Mouse (Mus musculus): Measurements from ENCODE around the gene Glce. TPM values are rescaled to one million over a fixed set of nuclear protein-coding genes. Genes with fewer than 3 reads are reported as not detected.

Glce gene
- polyA plus RNA-seq, 1 experiment from 2014 or later = 23.0 TPM

DNA sequence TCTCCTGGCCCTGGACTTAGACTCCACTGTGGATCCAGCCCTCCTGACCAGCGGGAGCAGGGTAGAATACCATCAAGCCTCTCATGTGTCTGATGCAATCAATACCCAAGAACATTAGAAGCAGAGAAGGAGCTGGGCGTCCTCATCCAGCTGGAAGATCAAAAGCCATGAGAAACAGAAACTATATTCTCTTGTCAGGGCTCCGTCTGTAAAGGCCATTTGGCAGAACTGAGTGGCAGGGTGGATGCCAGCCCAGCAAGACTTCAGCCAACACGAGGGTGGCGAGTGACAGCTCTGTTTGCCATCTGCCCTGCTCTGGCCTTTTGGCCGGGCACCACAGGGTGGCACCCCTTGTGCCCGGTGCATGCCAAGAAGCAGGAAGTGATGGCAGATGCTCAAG is 30.8 kb upstream of the Glce start:
- ATAC-seq (ENCODE audit: low FRiP score, low read depth) = peak; percentile 54
- Histone ChIP-seq H3K27me3 (no peaks in the 10 kb centered on the region), H3K36me3 (no peaks in the 10 kb centered on the region), H3K4me1 (replicated peaks) (peaks cover 27% of the 10 kb centered on the region), H3K9ac (no peak overlapping the region), H3K4me2 (no peak overlapping the region), H3K9me3 (no peaks in the 10 kb centered on the region), H3K27ac (replicated peaks) (peak overlapping the region; percentile 21; the same call in 1 of the 2 replicates), H3K4me3 (no peak overlapping the region)
- 62% methylated on average over 7 of the region's 7 CpGs for WGBS

- Histone ChIP-seq H3K27me3 (no peaks in the 10 kb centered on the region), H3K9ac (no peak overlapping the region), H3K27ac (replicated peaks) (no peak overlapping the region), H3K36me3 (no peaks in the 10 kb centered on the region), H3K9me3 (no peaks in the 10 kb centered on the region), H3K4me1 (replicated peaks) (peaks cover 27% of the 10 kb centered on the region), H3K4me3 (no peak overlapping the region), H3K4me2 (no peak overlapping the region)
- WGBS = 98% methylated on average over 2 of the region's 2 CpGs
- no peak for ATAC-seq (ENCODE audit: low FRiP score, low read depth)
These were observed 30.1 kb upstream of the Glce start for GRCm38 (mm10) chr9:62152506-62152905.

- no peaks in the 10 kb centered on the region for H3K9me3 ChIP-seq
- no peaks in the 10 kb centered on the region for H3K36me3 ChIP-seq
- no peak overlapping the region for H3K9ac ChIP-seq
- no peak overlapping the region for H3K4me3 ChIP-seq
- no peak for ATAC-seq (ENCODE audit: low FRiP score, low read depth)
- no peaks in the 10 kb centered on the region for H3K27me3 ChIP-seq
- H3K27ac ChIP-seq (replicated peaks) = no peak overlapping the region
- H3K4me2 ChIP-seq = no peak overlapping the region
- H3K4me1 ChIP-seq (replicated peaks) = 0 out of 2 replicates have a peak, but pooled peaks cover 6% of the 10 kb centered on the region
- WGBS = 86% methylated on average over 2 of the region's 2 CpGs
These were observed 22.7 kb upstream of the Glce start for GRCm38 (mm10) chr9:62145198-62145597.

- no peaks in the 10 kb centered on the region for H3K9me3 ChIP-seq
- no peak overlapping the region for H3K9ac ChIP-seq
- H3K27ac ChIP-seq (replicated peaks) = no peak overlapping the region
- no peak overlapping the region for H3K4me2 ChIP-seq
- no peaks in the 10 kb centered on the region for H3K36me3 ChIP-seq
- H3K4me3 ChIP-seq = no peak overlapping the region
- ATAC-seq (ENCODE audit: low FRiP score, low read depth) = no peak
- peaks cover 19% of the 10 kb centered on the region for H3K4me1 ChIP-seq (replicated peaks)
- 65% methylated on average over 7 of the region's 7 CpGs for WGBS
- H3K27me3 ChIP-seq = no peaks in the 10 kb centered on the region
These were observed 21.0 kb upstream of the Glce start for GRCm38 (mm10) chr9:62143428-62143827.

DNA sequence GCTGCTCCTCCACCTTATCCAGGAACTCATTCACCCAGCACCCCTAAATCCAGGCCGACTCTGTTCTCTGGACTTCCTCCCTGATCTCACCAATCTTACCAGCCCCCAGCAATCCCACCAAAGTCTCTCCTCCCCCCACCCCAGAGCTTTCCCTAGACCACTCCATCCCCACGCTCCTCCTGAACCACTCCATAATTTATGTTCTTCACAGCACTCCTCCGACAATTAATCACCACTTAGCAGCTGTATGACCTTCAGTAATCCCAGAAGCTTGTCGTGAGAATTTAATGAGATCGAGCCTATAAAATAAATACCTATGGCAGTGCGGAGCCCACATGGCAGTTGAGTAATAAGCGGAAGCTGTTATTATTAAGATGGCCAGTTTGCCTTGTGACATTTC is 16.6 kb upstream of the Glce start:
- no peak for ATAC-seq (ENCODE audit: low FRiP score, low read depth)
- 44% methylated on average over 7 of the region's 7 CpGs for WGBS
- Histone ChIP-seq H3K36me3 (no peaks in the 10 kb centered on the region), H3K4me3 (no peak overlapping the region), H3K9ac (no peak overlapping the region), H3K27me3 (no peaks in the 10 kb centered on the region), H3K4me2 (no peak overlapping the region), H3K4me1 (replicated peaks) (peaks cover 37% of the 10 kb centered on the region), H3K27ac (replicated peaks) (peak overlapping the region; percentile 32; the same call in 1 of the 2 replicates), H3K9me3 (no peaks in the 10 kb centered on the region)

GRCm38 (mm10) chr9:62137259-62137658 is 14.8 kb upstream of the Glce start:
- Histone ChIP-seq H3K4me2 (0 out of 2 replicates have a peak overlapping the region, but pooled peaks have one; percentile 8), H3K27me3 (no peaks in the 10 kb centered on the region), H3K36me3 (no peaks in the 10 kb centered on the region), H3K4me3 (no peak overlapping the region), H3K9me3 (no peaks in the 10 kb centered on the region), H3K4me1 (replicated peaks) (peaks cover 32% of the 10 kb centered on the region), H3K9ac (no peak overlapping the region), H3K27ac (replicated peaks) (peak overlapping the region; percentile 75)
- WGBS = 23% methylated on average over 8 of the region's 8 CpGs
- ATAC-seq (ENCODE audit: low FRiP score, low read depth) = peak; percentile 62

DNA sequence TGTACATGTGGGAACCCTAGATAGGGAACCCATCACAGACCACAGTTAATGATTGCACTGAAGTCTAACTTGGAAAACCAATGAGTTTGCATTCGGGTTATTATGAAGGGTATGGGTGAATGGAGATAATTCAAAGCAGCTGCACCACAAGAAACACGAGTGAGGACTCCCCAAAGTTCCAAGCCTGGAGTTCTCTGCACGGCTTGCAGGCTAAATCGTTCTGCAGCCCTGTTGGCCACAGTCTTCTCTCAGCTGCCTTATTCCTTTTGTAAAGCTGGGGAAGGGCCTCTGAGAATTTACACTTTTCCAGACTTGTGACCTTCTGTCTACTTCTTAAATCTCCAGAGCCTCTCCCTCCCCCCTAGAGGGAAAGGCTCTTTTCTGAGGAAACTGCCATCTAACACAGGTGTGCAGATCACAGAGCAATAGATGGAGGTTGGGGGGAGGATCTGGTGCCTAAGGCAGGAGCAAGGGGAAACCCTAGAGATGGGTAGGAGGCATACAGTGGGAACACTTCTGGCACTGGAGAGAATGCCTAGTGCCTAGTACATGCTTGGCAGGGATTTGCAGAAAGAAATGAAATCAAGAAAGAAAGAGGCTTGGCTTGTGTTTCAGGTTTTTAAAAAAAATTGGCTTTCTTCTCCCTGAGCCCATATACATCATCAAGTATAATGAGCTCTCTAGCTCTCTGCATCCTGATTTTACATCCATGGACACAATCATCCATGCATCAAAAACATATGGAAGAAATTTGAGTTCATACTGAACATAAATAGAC is 9.7 kb upstream of the Glce start:
- H3K4me3 ChIP-seq = no peak overlapping the region

GRCm38 (mm10) chr9:62130746-62131145 is 8.3 kb upstream of the Glce start:
- Histone ChIP-seq H3K4me2 (no peak overlapping the region), H3K36me3 (no peaks in the 10 kb centered on the region), H3K27me3 (no peaks in the 10 kb centered on the region), H3K27ac (replicated peaks) (no peak overlapping the region), H3K9ac (no peak overlapping the region), H3K9me3 (no peaks in the 10 kb centered on the region), H3K4me1 (replicated peaks) (no peaks in the 10 kb centered on the region), H3K4me3 (no peak overlapping the region)
- no peak for ATAC-seq (ENCODE audit: low FRiP score, low read depth)
- WGBS = 87% methylated on average over 5 of the region's 5 CpGs

More for the DNA sequence above, 9.7 kb upstream of the Glce start:
- Histone ChIP-seq H3K4me2 (no peak overlapping the region), H3K27me3 (no peaks in the 10 kb centered on the region), H3K4me1 (replicated peaks) (peaks cover 9% of the 10 kb centered on the region), H3K36me3 (no peaks in the 10 kb centered on the region), H3K9ac (no peak overlapping the region), H3K27ac (replicated peaks) (no peak overlapping the region), H3K9me3 (no peaks in the 10 kb centered on the region)
- ATAC-seq (ENCODE audit: low FRiP score, low read depth) = no peak
- 78% methylated on average over 4 of the region's 4 CpGs for WGBS

GRCm38 (mm10) chr9:62128056-62128455 is 5.6 kb upstream of the Glce start:
- Histone ChIP-seq H3K4me1 (replicated peaks) (peaks cover 8% of the 10 kb centered on the region), H3K4me2 (no peak overlapping the region), H3K27me3 (no peaks in the 10 kb centered on the region), H3K27ac (replicated peaks) (no peak overlapping the region), H3K36me3 (no peaks in the 10 kb centered on the region), H3K4me3 (no peak overlapping the region), H3K9ac (no peak overlapping the region), H3K9me3 (no peaks in the 10 kb centered on the region)
- no peak for ATAC-seq (ENCODE audit: low FRiP score, low read depth)
- WGBS = 92% methylated on average over 2 of the region's 2 CpGs

- Histone ChIP-seq H3K36me3 (no peaks in the 10 kb centered on the region), H3K9me3 (no peaks in the 10 kb centered on the region), H3K27me3 (no peaks in the 10 kb centered on the region), H3K27ac (replicated peaks) (no peak overlapping the region), H3K4me2 (no peak overlapping the region), H3K4me1 (replicated peaks) (peaks cover 12% of the 10 kb centered on the region), H3K4me3 (no peak overlapping the region), H3K9ac (no peak overlapping the region)
- 61% methylated on average over 5 of the region's 5 CpGs for WGBS
- ATAC-seq (ENCODE audit: low FRiP score, low read depth) = no peak
These were observed 3.6 kb upstream of the Glce start for GRCm38 (mm10) chr9:62125986-62126575.

DNA sequence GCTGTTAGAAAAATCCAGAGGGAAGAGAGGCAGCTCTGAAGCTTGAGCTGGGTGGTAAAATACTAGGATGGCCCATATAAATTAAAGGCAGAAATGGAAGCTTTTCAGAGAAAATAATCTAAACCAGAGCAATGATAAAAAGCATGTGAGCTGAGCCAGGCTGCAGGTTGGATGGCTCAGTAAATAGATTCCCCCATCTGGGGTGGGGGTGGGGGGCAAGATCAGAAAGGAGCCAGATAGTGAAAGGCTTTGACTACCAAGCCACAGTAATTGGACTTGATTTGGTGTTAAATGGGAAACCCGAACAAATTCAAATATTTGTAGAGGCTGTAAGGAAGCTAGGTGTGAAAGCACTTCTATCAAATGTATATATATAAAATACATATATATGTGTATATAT is 1.8 kb upstream of the Glce start:
- Histone ChIP-seq H3K4me2 (no peak overlapping the region), H3K9me3 (no peaks in the 10 kb centered on the region), H3K4me3 (no peak overlapping the region), H3K27ac (replicated peaks) (no peak overlapping the region), H3K27me3 (no peaks in the 10 kb centered on the region), H3K4me1 (replicated peaks) (peaks cover 25% of the 10 kb centered on the region), H3K9ac (no peak overlapping the region), H3K36me3 (no peaks in the 10 kb centered on the region)
- ATAC-seq (ENCODE audit: low FRiP score, low read depth) = no peak
- WGBS = 96% methylated on average over 1 of the region's 1 CpGs

GRCm38 (mm10) chr9:62123496-62123895 is 1.0 kb upstream of the Glce start:
- no peaks in the 10 kb centered on the region for H3K27me3 ChIP-seq
- peak overlapping the region; percentile 70 for H3K4me2 ChIP-seq
- peaks cover 30% of the 10 kb centered on the region for H3K4me1 ChIP-seq (replicated peaks)
- H3K27ac ChIP-seq (replicated peaks) = peak overlapping the region; percentile 63
- H3K9me3 ChIP-seq = no peaks in the 10 kb centered on the region
- H3K9ac ChIP-seq = peak overlapping the region; percentile 29; the same call in 1 of the 2 replicates
- H3K36me3 ChIP-seq = no peaks in the 10 kb centered on the region
- H3K4me3 ChIP-seq = peak overlapping the region; percentile 88
- 64% methylated on average over 3 of the region's 3 CpGs for WGBS
- ATAC-seq (ENCODE audit: low FRiP score, low read depth) = no peak

All from hindbrain, embryonic 15.5 days (tissue).